Mouse (Mus musculus) layer of hippocampus, adult 2 months (tissue): ENCODE results near the gene Tubb4b. TPM values are rescaled to one million over a fixed set of nuclear protein-coding genes. Genes with fewer than 3 reads are reported as not detected.
A peak's percentile ranks its signal among the peaks of the same experiment; 100 is the strongest.

Experiments
- DNase-seq, 2 experiments: peaks; one replicate each; pipeline ENCODE4 v3.0.0; 2022; ENCODE audit warnings: low spot score in 2 of 2
- H3K27ac ChIP-seq: fragments of 200-600 bp; 2 replicates; pipeline ENCODE4 v1.8.1; 2022
- H3K4me3 ChIP-seq: fragments of 200-600 bp; 2 replicates; pipeline ENCODE4 v1.8.1; 2022; ENCODE audit warnings: mild to moderate bottlenecking
- CTCF ChIP-seq: fragments of 200-600 bp; conservative IDR thresholded peaks from 2 replicates; pipeline ENCODE4 v1.8.1; 2022; ENCODE audit warnings: antibody characterized with exemption, mild to moderate bottlenecking, moderate library complexity
- total RNA-seq, 2 experiments: library from RNA; stranded (reverse); gene quantifications; 2 replicates each; pipeline ENCODE4 v1.2.3; 2021

The Tubb4b gene
- total RNA-seq, 2 experiments from 2014 or later: 305 to 309 TPM

- Histone ChIP-seq H3K4me3 (no peak overlapping the region), H3K27ac (peak overlapping the region; percentile 91)
- no peak for TF ChIP-seq CTCF
- no peak for DNase-seq
Observed at GRCm38 (mm10) chr2:25176573-25176972, 47.9 kb downstream of the Tubb4b start.

DNA sequence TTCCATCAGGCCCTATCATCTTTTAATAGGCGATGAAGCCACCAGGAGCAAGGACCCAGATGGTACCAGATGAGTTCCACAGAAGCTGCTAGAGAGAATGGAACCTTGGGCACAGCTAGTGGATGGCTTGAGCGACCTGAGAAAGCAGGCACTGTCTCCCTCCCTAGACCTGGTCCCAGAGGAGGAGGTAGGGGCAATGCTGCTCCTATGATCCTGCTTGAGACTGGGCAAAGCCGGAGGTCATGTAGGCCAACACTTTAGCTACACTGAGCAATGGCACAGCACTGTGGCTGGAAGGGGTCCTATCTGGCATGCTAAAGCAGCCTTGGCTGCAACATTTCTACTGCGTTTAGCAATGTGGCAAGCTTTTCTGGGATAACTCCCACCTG is 48.8 kb downstream of the Tubb4b start:
- Histone ChIP-seq H3K27ac (peak overlapping the region; percentile 91), H3K4me3 (no peak overlapping the region)
- DNase-seq: no peak
- TF ChIP-seq CTCF: no peak

GRCm38 (mm10) chr2:25174866-25175689 is 49.4 kb downstream of the Tubb4b start:
- DNase-seq: no peak
- Histone ChIP-seq H3K27ac (peak overlapping the region; percentile 91), H3K4me3 (no peak overlapping the region)
- TF ChIP-seq CTCF: no peak

- TF ChIP-seq CTCF: no peak
Observed at GRCm38 (mm10) chr2:25173821-25174220, 50.7 kb downstream of the Tubb4b start.

GRCm38 (mm10) chr2:25172629-25173028 is 51.9 kb downstream of the Tubb4b start:
- DNase-seq: no peak
- TF ChIP-seq CTCF: no peak
- H3K4me3 ChIP-seq: no peak overlapping the region
- H3K27ac ChIP-seq: no peak overlapping the region

More at GRCm38 (mm10) chr2:25173821-25174220, 50.7 kb downstream of the Tubb4b start:
- Histone ChIP-seq H3K4me3 (no peak overlapping the region), H3K27ac (no peak overlapping the region)
- DNase-seq: no peak

Other genes with a start within 250 kb of the Tubb4b start
- 10 to 100 TPM; 84.0 to 86.9 TPM for gene Mrpl41, start 249.6 kb downstream of the Tubb4b start, total RNA-seq
- gene Pnpla7, start 248.7 kb downstream of the Tubb4b start, total RNA-seq: 10 to 100 TPM; 30.7 to 31.4 TPM
- gene Nsmf, start 170.3 kb downstream of the Tubb4b start, total RNA-seq: 1,000 to 10,000 TPM in 1 of 2 experiments, 100 to 1,000 TPM in 1; 975 to 1,037 TPM
- not detected for gene Entpd8, start 144.4 kb downstream of the Tubb4b start, total RNA-seq
- gene Noxa1, start 129.6 kb downstream of the Tubb4b start, total RNA-seq: not detected
- gene Nrarp, start 43.9 kb downstream of the Tubb4b start, total RNA-seq: 10 to 100 TPM; 21.3 to 21.9 TPM
- 1 to 10 TPM; 2.2 to 3.0 TPM for gene Tor4a, start 27.8 kb downstream of the Tubb4b start, total RNA-seq
- 10 to 100 TPM; 57.0 to 58.5 TPM for gene Nelfb, start 13.2 kb downstream of the Tubb4b start, total RNA-seq
- gene Stpg3, start 10.1 kb downstream of the Tubb4b start, total RNA-seq: under 1 TPM in 1 of 2 experiments, not detected in 1; 0.33 TPM
- not detected for gene Fam166a, start 6.0 kb downstream of the Tubb4b start, total RNA-seq
- gene Slc34a3, start 9.7 kb upstream of the Tubb4b start, total RNA-seq: not detected
- not detected for gene Rnf224, start 12.1 kb upstream of the Tubb4b start, total RNA-seq
- gene Rnf208, start 17.6 kb upstream of the Tubb4b start, total RNA-seq: 100 to 1,000 TPM; 228 to 232 TPM
- not detected for gene Cysrt1, start 17.8 kb upstream of the Tubb4b start, total RNA-seq
- gene AL732309.1, start 22.2 kb upstream of the Tubb4b start, total RNA-seq: 1 to 10 TPM; 2.2 to 2.4 TPM
- gene Tmem203, start 30.7 kb upstream of the Tubb4b start, total RNA-seq: 10 to 100 TPM; 35.1 to 35.8 TPM
- gene Tprn, start 37.9 kb upstream of the Tubb4b start, total RNA-seq: 10 to 100 TPM; 21.5 to 23.8 TPM
- 10 to 100 TPM; 64.5 to 69.3 TPM for gene Ssna1, start 47.7 kb upstream of the Tubb4b start, total RNA-seq
- gene Anapc2, start 47.8 kb upstream of the Tubb4b start, total RNA-seq: 10 to 100 TPM; 84.6 to 84.7 TPM
- gene Tmem210, start 63.4 kb upstream of the Tubb4b start, total RNA-seq: not detected
- gene Lrrc26, start 65.2 kb upstream of the Tubb4b start, total RNA-seq: not detected
- 100 to 1,000 TPM; 443 to 449 TPM for gene Grin1, start 94.5 kb upstream of the Tubb4b start, total RNA-seq
- 10 to 100 TPM; 56.4 to 58.0 TPM for gene Man1b1, start 107.6 kb upstream of the Tubb4b start, total RNA-seq
- 10 to 100 TPM; 32.1 to 36.2 TPM for gene Dpp7, start 131.7 kb upstream of the Tubb4b start, total RNA-seq
- 10 to 100 TPM; 14.6 to 19.8 TPM for gene Uap1l1, start 141.0 kb upstream of the Tubb4b start, total RNA-seq
- 1 to 10 TPM; 3.0 to 4.0 TPM for gene Sapcd2, start 147.6 kb upstream of the Tubb4b start, total RNA-seq
- gene Entpd2, start 171.2 kb upstream of the Tubb4b start, total RNA-seq: 10 to 100 TPM; 14.6 to 16.6 TPM
- gene Npdc1, start 174.6 kb upstream of the Tubb4b start, total RNA-seq: 100 to 1,000 TPM; 429 to 433 TPM
- gene Fut7, start 198.6 kb upstream of the Tubb4b start, total RNA-seq: under 1 TPM in 1 of 2 experiments, not detected in 1; 0.37 TPM
- gene Abca2, start 204.0 kb upstream of the Tubb4b start, total RNA-seq: 100 to 1,000 TPM; 159 to 167 TPM
- gene Clic3, start 232.1 kb upstream of the Tubb4b start, total RNA-seq: under 1 TPM in 1 of 2 experiments, not detected in 1; 0.49 TPM
- gene Paxx, start 236.4 kb upstream of the Tubb4b start, total RNA-seq: 10 to 100 TPM; 55.7 to 62.1 TPM
- 100 to 1,000 TPM; 541 to 735 TPM for gene Ptgds, start 245.3 kb upstream of the Tubb4b start, total RNA-seq